Comparison of ENCODE assay signal across 9 mouse cellular contexts in the genomic region with DNA sequence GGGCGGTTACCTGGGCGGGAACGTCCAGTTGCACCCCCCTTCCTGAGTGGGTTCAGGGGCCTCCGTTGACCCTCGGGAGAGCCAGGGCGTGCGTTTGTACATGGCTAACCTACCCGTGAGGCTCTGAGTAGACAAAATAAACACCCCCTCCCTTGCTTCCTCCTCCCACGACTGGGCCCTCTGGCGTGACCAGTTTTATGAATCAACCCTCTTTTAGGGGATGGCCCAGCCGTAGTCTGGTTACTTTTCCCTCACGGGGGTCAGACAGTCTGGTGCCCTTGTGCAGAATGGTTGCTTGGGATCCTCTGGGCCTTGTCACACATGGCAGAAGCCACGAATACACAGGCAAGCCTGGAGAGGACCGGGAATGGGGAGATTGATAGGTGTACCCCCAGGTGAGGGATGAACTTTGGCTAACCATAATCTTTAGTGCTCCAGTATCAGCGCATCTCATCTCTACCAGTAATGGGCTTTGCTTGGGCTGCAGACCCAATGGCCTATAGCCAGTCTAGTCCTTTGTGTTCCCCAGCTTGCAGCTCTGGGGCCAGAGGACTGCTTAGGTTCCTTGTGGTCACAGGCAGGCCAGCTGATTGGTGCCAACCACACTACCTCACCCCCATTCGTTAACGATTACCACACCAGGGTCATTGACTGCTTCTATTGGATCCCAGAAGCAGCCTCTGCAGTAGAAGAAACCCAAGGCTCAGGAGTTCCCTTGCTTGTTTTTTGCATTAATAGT. TPM values are rescaled to one million over a fixed set of nuclear protein-coding genes. Genes with fewer than 3 reads are reported as not detected.
DNase-seq lines count a peak whose midpoint lies in the region; ATAC-seq and TF ChIP-seq lines count a peak whose summit lies in the region.
"Had no signal": no experiment of that assay in that cellular context is flagged by ENCODE, and none has a peak within 500 bp of the region (broad histone marks: within the 10 kb centered on the region; RNA-seq: fewer than 3 reads in every experiment).

No protein-coding gene starts in this region.

- no peaks in the 10 kb centered on the region for H3K27me3 ChIP-seq in erythroblast, embryonic 14.5 days (ENCODE audit: control insufficient read depth)
- no peaks in the 10 kb centered on the region for H3K27me3 ChIP-seq in intestine, embryonic 15.5 days (replicated peaks)
- no peaks in the 10 kb centered on the region for H3K27me3 ChIP-seq in liver, embryonic 15.5 days
- no peaks in the 10 kb centered on the region for H3K27me3 ChIP-seq in neural tube, embryonic 14.5 days (ENCODE audit: control insufficient read depth, insufficient read depth, low read length)

- H3K9me3 ChIP-seq in erythroblast, embryonic 14.5 days (ENCODE audit: control insufficient read depth, low read length) = no peaks in the 10 kb centered on the region
- H3K9me3 ChIP-seq in intestine, embryonic 15.5 days = no peaks in the 10 kb centered on the region
- H3K9me3 ChIP-seq in liver, embryonic 15.5 days (replicated peaks) = no peaks in the 10 kb centered on the region
- H3K9me3 ChIP-seq in neural tube, embryonic 14.5 days (ENCODE audit: control insufficient read depth, low read length) = no peaks in the 10 kb centered on the region

- TF ChIP-seq POLR2A in embryonic fibroblast, embryonic 13.5 days (IDR thresholded peaks at IDR 0.05; ENCODE audit: low read depth, low read length) = peak; percentile 68

- peak overlapping the region; percentile 75 for H3K9ac ChIP-seq in intestine, embryonic 15.5 days
- H3K9ac ChIP-seq in liver, embryonic 15.5 days = peak overlapping the region; percentile 54
- peak overlapping the region; percentile 59 for H3K9ac ChIP-seq in neural tube, embryonic 14.5 days (replicated peaks; ENCODE audit: low read depth, low read length)

- DNase-seq in cerebellum, adult 9-11 months = no peak
- DNase-seq in spleen, adult 18-20 months = no peak

- peaks cover 49% of the 10 kb centered on the region for H3K4me1 ChIP-seq in erythroblast, embryonic 14.5 days (ENCODE audit: control insufficient read depth)
- H3K4me1 ChIP-seq in embryonic fibroblast, embryonic 13.5 days (ENCODE audit: control insufficient read depth, insufficient read depth, low read length) = peaks cover 16% of the 10 kb centered on the region
- H3K4me1 ChIP-seq in intestine, embryonic 15.5 days (replicated peaks) = peaks cover 43% of the 10 kb centered on the region
- H3K4me1 ChIP-seq in liver, embryonic 15.5 days (replicated peaks) = peaks cover 43% of the 10 kb centered on the region
- H3K4me1 ChIP-seq in neural tube, embryonic 14.5 days (ENCODE audit: control insufficient read depth, insufficient read depth, low read length) = peaks cover 19% of the 10 kb centered on the region

- no peak for ATAC-seq in erythroblast, adult 5-6 weeks (replicated peaks; ENCODE audit: low FRiP score, poor library complexity, severe bottlenecking)
- peak; percentile 63 for ATAC-seq in intestine, embryonic 15.5 days
- ATAC-seq in liver, embryonic 15.5 days (ENCODE audit: insufficient read depth) = peak; percentile 36
- ATAC-seq in neural tube, embryonic 14.5 days (ENCODE audit: low read depth) = peak; percentile 13

- H3K4me3 ChIP-seq in erythroblast, embryonic 14.5 days (replicated peaks) = peak overlapping the region; percentile 67
- peak overlapping the region; percentile 81 for H3K4me3 ChIP-seq in embryonic fibroblast, embryonic 13.5 days (ENCODE audit: insufficient read depth, low read length)
- peak overlapping the region; percentile 65 for H3K4me3 ChIP-seq in intestine, embryonic 15.5 days (replicated peaks)
- peak overlapping the region; percentile 61 for H3K4me3 ChIP-seq in liver, embryonic 15.5 days (replicated peaks)
- peak overlapping the region; percentile 46 for H3K4me3 ChIP-seq in neural tube, embryonic 14.5 days (ENCODE audit: low read depth, low read length)

- H3K36me3 ChIP-seq in erythroblast, embryonic 14.5 days (ENCODE audit: control insufficient read depth) = peaks cover 16% of the 10 kb centered on the region
- no peaks in the 10 kb centered on the region for H3K36me3 ChIP-seq in intestine, embryonic 15.5 days
- peaks cover 15% of the 10 kb centered on the region for H3K36me3 ChIP-seq in liver, embryonic 15.5 days (replicated peaks)
- H3K36me3 ChIP-seq in neural tube, embryonic 14.5 days (ENCODE audit: control insufficient read depth, insufficient read depth, low read length) = no peaks in the 10 kb centered on the region

- peak overlapping the region; percentile 86 for H3K4me2 ChIP-seq in intestine, embryonic 15.5 days (replicated peaks)
- peak overlapping the region; percentile 94 for H3K4me2 ChIP-seq in liver, embryonic 15.5 days
- H3K4me2 ChIP-seq in neural tube, embryonic 14.5 days (ENCODE audit: low read depth, low read length) = peak overlapping the region; percentile 65

- H3K27ac ChIP-seq in embryonic fibroblast, embryonic 13.5 days (ENCODE audit: insufficient read depth, low read length) = peak overlapping the region; percentile 94
- H3K27ac ChIP-seq in intestine, embryonic 15.5 days = peak overlapping the region; percentile 87
- peak overlapping the region; percentile 75 for H3K27ac ChIP-seq in liver, embryonic 15.5 days (replicated peaks)
- peak overlapping the region; percentile 60 for H3K27ac ChIP-seq in neural tube, embryonic 14.5 days (ENCODE audit: low read depth, low read length)
- H3K27ac ChIP-seq: macrophage had no signal

- no peak for TF ChIP-seq CTCF in embryonic fibroblast, embryonic 13.5 days (IDR thresholded peaks at IDR 0.05; ENCODE audit: borderline replicate concordance, insufficient read depth, low read length)

- WGBS in intestine, embryonic 15.5 days = 1% methylated on average over 17 of the region's 17 CpGs
- WGBS in liver, embryonic 15.5 days (ENCODE audit: insufficient replicate concordance) = 14% methylated on average over 17 of the region's 17 CpGs
- 7% methylated on average over 17 of the region's 17 CpGs for WGBS in neural tube, embryonic 14.5 days

RNA-seq across cellular contexts. Expression of gene Dnaja3, which starts 0.6 kb away (rescaled TPM):
- polyA plus RNA-seq in erythroblast, embryonic 14.5 days (2012) = 0.66 and 0.80 TPM in 2 replicates
- 4.8 and 6.9 TPM in 2 replicates for total RNA-seq in erythroblast, adult 5-6 weeks (2015; ENCODE audit: low replicate concordance)
- 9.5 and 10.9 TPM in 2 replicates for total RNA-seq in erythroblast, adult 5-6 weeks (2017; ENCODE audit: low replicate concordance)
- 39.7 and 47.6 TPM in 2 replicates for polyA plus RNA-seq in embryonic fibroblast, embryonic 13.5 days (2011; ENCODE audit: insufficient read length, low read depth, missing spikeins)
- 86.5 and 92.1 TPM in 2 replicates for polyA plus RNA-seq in intestine, embryonic 15.5 days (2015; fragmentation: Nextera tagmentation; extraction: Ambion mirVana)
- 45.7 and 50.1 TPM in 2 replicates for polyA plus RNA-seq in liver, embryonic 15.5 days (2015; fragmentation: Nextera tagmentation; extraction: Ambion mirVana)
- 55.0 and 61.9 TPM in 2 replicates for polyA plus RNA-seq in neural tube, embryonic 14.5 days (2014; fragmentation: Nextera tagmentation; extraction: Ambion mirVana)

RNA-seq across cellular contexts. Expression of gene Vasn, which starts 0.7 kb away (rescaled TPM):
- 0.01 and 0.19 TPM in 2 replicates for polyA plus RNA-seq in erythroblast, embryonic 14.5 days (2012)
- not detected in 2 replicates for total RNA-seq in erythroblast, adult 5-6 weeks (2015; ENCODE audit: low replicate concordance)
- not detected in 2 replicates for total RNA-seq in erythroblast, adult 5-6 weeks (2017; ENCODE audit: low replicate concordance)
- 72.1 and 79.5 TPM in 2 replicates for polyA plus RNA-seq in embryonic fibroblast, embryonic 13.5 days (2011; ENCODE audit: insufficient read length, low read depth, missing spikeins)
- 14.1 and 15.1 TPM in 2 replicates for polyA plus RNA-seq in intestine, embryonic 15.5 days (2015; fragmentation: Nextera tagmentation; extraction: Ambion mirVana)
- polyA plus RNA-seq in liver, embryonic 15.5 days (2015; fragmentation: Nextera tagmentation; extraction: Ambion mirVana) = 2.4 and 2.8 TPM in 2 replicates
- polyA plus RNA-seq in neural tube, embryonic 14.5 days (2014; fragmentation: Nextera tagmentation; extraction: Ambion mirVana) = 4.4 and 6.3 TPM in 2 replicates

RNA-seq across cellular contexts. Expression of gene Pam16, which starts 15.6 kb away (rescaled TPM):
- polyA plus RNA-seq in erythroblast, embryonic 14.5 days (2012) = 15.1 and 16.3 TPM in 2 replicates
- total RNA-seq in erythroblast, adult 5-6 weeks (2015; ENCODE audit: low replicate concordance) = 3.3 and 10.6 TPM in 2 replicates
- 7.9 and 11.6 TPM in 2 replicates for total RNA-seq in erythroblast, adult 5-6 weeks (2017; ENCODE audit: low replicate concordance)
- polyA plus RNA-seq in embryonic fibroblast, embryonic 13.5 days (2011; ENCODE audit: insufficient read length, low read depth, missing spikeins) = 30.5 and 33.1 TPM in 2 replicates
- 74.5 and 84.3 TPM in 2 replicates for polyA plus RNA-seq in intestine, embryonic 15.5 days (2015; fragmentation: Nextera tagmentation; extraction: Ambion mirVana)
- 41.1 and 53.2 TPM in 2 replicates for polyA plus RNA-seq in liver, embryonic 15.5 days (2015; fragmentation: Nextera tagmentation; extraction: Ambion mirVana)
- polyA plus RNA-seq in neural tube, embryonic 14.5 days (2014; fragmentation: Nextera tagmentation; extraction: Ambion mirVana) = 179 and 194 TPM in 2 replicates

RNA-seq across cellular contexts. Expression of gene Coro7, which starts 39.1 kb away (rescaled TPM):
- 1.1 and 3.2 TPM in 2 replicates for polyA plus RNA-seq in erythroblast, embryonic 14.5 days (2012)
- 14.6 and 24.2 TPM in 2 replicates for total RNA-seq in erythroblast, adult 5-6 weeks (2015; ENCODE audit: low replicate concordance)
- 5.3 and 9.6 TPM in 2 replicates for total RNA-seq in erythroblast, adult 5-6 weeks (2017; ENCODE audit: low replicate concordance)
- 17.7 and 23.3 TPM in 2 replicates for polyA plus RNA-seq in embryonic fibroblast, embryonic 13.5 days (2011; ENCODE audit: insufficient read length, low read depth, missing spikeins)
- 22.7 and 23.2 TPM in 2 replicates for polyA plus RNA-seq in intestine, embryonic 15.5 days (2015; fragmentation: Nextera tagmentation; extraction: Ambion mirVana)
- polyA plus RNA-seq in liver, embryonic 15.5 days (2015; fragmentation: Nextera tagmentation; extraction: Ambion mirVana) = 10.5 and 13.1 TPM in 2 replicates
- polyA plus RNA-seq in neural tube, embryonic 14.5 days (2014; fragmentation: Nextera tagmentation; extraction: Ambion mirVana) = 28.0 and 28.6 TPM in 2 replicates

RNA-seq across cellular contexts. Expression of gene Glis2, which starts 45.9 kb away (rescaled TPM):
- polyA plus RNA-seq in erythroblast, embryonic 14.5 days (2012) = 0.01 TPM in 1 of 2 replicates, not detected in the other
- total RNA-seq in erythroblast, adult 5-6 weeks (2015; ENCODE audit: low replicate concordance) = not detected in 2 replicates
- not detected in 2 replicates for total RNA-seq in erythroblast, adult 5-6 weeks (2017; ENCODE audit: low replicate concordance)
- 52.2 and 64.0 TPM in 2 replicates for polyA plus RNA-seq in embryonic fibroblast, embryonic 13.5 days (2011; ENCODE audit: insufficient read length, low read depth, missing spikeins)
- 21.4 and 23.5 TPM in 2 replicates for polyA plus RNA-seq in intestine, embryonic 15.5 days (2015; fragmentation: Nextera tagmentation; extraction: Ambion mirVana)
- 2.0 and 2.3 TPM in 2 replicates for polyA plus RNA-seq in liver, embryonic 15.5 days (2015; fragmentation: Nextera tagmentation; extraction: Ambion mirVana)
- polyA plus RNA-seq in neural tube, embryonic 14.5 days (2014; fragmentation: Nextera tagmentation; extraction: Ambion mirVana) = 13.2 and 20.3 TPM in 2 replicates

Comparison
In these comparisons a context has a peak if more than half of its experiments do, and no peak if none do; other contexts are left out.
1. RNA of gene Dnaja3, which starts 0.6 kb away (polyA plus RNA-seq): 86.5 to 92.1 TPM in intestine, embryonic 15.5 days, 55.0 to 61.9 TPM in neural tube, embryonic 14.5 days, 39.7 to 47.6 TPM in embryonic fibroblast, embryonic 13.5 days and 45.7 to 50.1 TPM in liver, embryonic 15.5 days; 0.66 to 0.80 TPM in erythroblast, embryonic 14.5 days; every median in the first group is over 10 times any median in the second.
2. Peak in every context shown above with its lines, with median percentiles within 50 percentile points of each other: H3K4me3 ChIP-seq, H3K27ac ChIP-seq, H3K4me2 ChIP-seq and H3K9ac ChIP-seq.